Mouse (Mus musculus): ENCODE measurements at regions not wholly inside any gene's neighbourhood (a gene's known extent, or its start where the extent isn't known, plus 50 kb on each side); places are given as distances from the start of the nearest gene placed in this dataset.

DNA sequence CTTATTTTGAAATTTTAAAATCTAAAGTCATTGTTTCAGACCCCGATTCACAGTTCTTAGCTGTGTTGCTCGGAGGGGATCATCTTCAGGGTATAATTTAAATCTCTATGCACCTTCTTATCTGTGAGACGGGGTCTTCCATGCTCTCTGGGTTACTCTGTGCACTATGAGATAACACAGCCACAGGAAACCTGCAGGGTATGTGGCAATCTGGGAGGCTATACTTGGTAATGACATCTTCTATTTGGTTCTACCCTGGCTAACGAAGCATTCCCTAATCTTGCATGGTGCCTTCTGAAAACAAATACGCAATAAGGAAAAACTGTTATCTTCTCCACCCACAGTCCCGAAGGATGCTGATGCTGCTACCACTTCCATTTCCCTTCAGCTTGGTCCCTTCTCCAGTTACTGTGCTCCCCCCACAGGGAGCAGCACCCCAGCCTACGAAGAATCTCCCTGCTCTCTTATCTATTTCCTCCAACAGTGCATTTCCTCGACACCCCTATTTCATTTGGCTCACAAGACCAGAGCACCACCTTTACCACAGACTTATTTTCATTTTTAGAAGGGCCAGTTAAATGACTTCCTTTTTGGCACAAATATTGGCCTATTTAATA, 378.2 kb downstream of the Gm9195 start:
- WGBS: 61% methylated on average over 8 of the region's 8 CpGs
- no peak overlapping the region for H3K27ac ChIP-seq (replicated peaks; ENCODE audit: insufficient read depth, low read depth, low read length)
- H3K27me3 ChIP-seq (ENCODE audit: control insufficient read depth, insufficient read depth, low read length): no peaks in the 10 kb centered on the region
- no peak for DNase-seq (ENCODE audit: extremely low read depth, low read depth, low spot score)
- H3K4me3 ChIP-seq (ENCODE audit: insufficient read depth, low read depth, low read length): no peak overlapping the region
- TF ChIP-seq CTCF (IDR thresholded peaks at IDR 0.05; ENCODE audit: low read depth, low read length) (no peak), POLR2A (IDR thresholded peaks at IDR 0.05; ENCODE audit: extremely low read depth, insufficient read depth, low read length) (no peak)
- H3K36me3 ChIP-seq (ENCODE audit: control insufficient read depth, insufficient read depth, low read length): no peaks in the 10 kb centered on the region
- no peak overlapping the region for H3K9ac ChIP-seq (ENCODE audit: low read depth, low read length)
- H3K79me2 ChIP-seq (ENCODE audit: control insufficient read depth, insufficient read depth, low read length): no peaks in the 10 kb centered on the region
- no peaks in the 10 kb centered on the region for H3K4me1 ChIP-seq (ENCODE audit: control insufficient read depth, insufficient read depth, low read length)

DNA sequence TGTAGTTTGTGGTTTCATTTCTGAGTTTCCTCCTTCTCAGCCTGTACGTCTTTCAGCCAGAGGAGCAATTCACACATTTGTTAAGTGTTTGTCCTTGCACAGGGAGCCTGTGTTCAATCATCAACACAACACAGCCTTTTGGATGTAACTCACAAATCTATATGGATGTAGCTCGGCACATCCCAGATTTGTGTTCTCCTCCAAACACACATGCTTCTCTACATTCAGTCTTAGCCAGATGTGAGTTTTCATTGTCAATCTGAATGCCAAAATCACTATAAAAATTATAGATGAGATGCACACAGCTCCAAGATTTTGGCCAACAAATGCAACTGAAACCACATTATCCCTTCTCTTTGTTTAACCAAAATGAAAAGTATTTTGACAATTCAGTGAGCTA, 380.9 kb downstream of the Gm9195 start:
- TF ChIP-seq POLR2A (IDR thresholded peaks at IDR 0.05; ENCODE audit: extremely low read depth, insufficient read depth, low read length) (no peak), CTCF (IDR thresholded peaks at IDR 0.05; ENCODE audit: low read depth, low read length) (no peak)
- Histone ChIP-seq H3K27me3 (ENCODE audit: control insufficient read depth, insufficient read depth, low read length) (no peaks in the 10 kb centered on the region), H3K4me3 (ENCODE audit: insufficient read depth, low read depth, low read length) (no peak overlapping the region), H3K36me3 (ENCODE audit: control insufficient read depth, insufficient read depth, low read length) (no peaks in the 10 kb centered on the region), H3K27ac (replicated peaks; ENCODE audit: insufficient read depth, low read depth, low read length) (no peak overlapping the region), H3K4me1 (ENCODE audit: control insufficient read depth, insufficient read depth, low read length) (no peaks in the 10 kb centered on the region), H3K79me2 (ENCODE audit: control insufficient read depth, insufficient read depth, low read length) (no peaks in the 10 kb centered on the region), H3K9ac (ENCODE audit: low read depth, low read length) (no peak overlapping the region)
- 74% methylated on average over 2 of the region's 2 CpGs for WGBS
- no peak for DNase-seq (ENCODE audit: extremely low read depth, low read depth, low spot score)

DNA sequence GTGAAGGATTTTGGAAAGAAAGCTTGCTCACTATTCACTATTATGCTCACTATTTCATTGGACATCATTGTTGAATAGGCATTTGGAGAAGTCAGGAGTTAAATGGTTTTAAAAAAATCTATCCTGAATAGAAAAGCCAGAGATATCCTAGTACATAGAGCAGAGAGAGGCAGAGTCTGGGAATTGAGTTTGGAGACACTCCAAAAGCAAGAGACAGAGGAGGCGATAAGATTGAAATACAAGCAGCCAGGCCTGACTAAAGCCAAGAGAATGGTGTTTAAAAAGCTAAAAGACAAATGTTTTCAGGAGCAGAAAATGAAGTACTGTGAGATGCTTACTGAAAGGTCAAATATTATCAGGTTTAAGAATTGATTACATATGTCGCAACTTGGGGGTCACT, 400.1 kb downstream of the Gm9195 start:
- H3K4me3 ChIP-seq (ENCODE audit: insufficient read depth, low read depth, low read length): no peak overlapping the region

DNA sequence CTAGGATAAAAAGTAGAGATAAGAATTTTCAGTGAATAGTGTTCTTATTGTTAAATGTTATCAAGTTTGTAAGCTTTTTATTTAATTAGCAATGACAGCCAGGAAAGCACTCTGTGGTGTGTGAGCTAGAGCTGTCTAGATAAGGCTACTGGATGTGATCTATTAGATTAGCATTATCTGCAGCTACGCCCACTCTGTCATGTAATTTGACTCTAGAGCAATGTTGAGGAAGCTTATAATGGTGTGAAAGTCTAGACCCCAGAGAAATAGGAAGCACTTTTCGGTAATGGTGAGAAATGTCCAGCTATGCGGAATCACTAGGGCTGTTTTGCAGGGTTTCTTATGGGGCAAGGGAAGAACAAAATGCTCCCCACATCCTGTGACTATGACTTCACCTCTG, 410.2 kb downstream of the Gm9195 start:
- whole genome bisulfite sequencing: 49% methylated on average over 3 of the region's 3 CpGs
- no peak overlapping the region for H3K9ac ChIP-seq (ENCODE audit: low read depth, low read length)
- DNase-seq (ENCODE audit: extremely low read depth, low read depth, low spot score): no peak
- H3K4me3 ChIP-seq (ENCODE audit: insufficient read depth, low read depth, low read length): no peak overlapping the region
- H3K4me1 ChIP-seq (ENCODE audit: control insufficient read depth, insufficient read depth, low read length): no peaks in the 10 kb centered on the region
- TF ChIP-seq POLR2A (IDR thresholded peaks at IDR 0.05; ENCODE audit: extremely low read depth, insufficient read depth, low read length) (no peak), CTCF (IDR thresholded peaks at IDR 0.05; ENCODE audit: low read depth, low read length) (no peak)
- H3K36me3 ChIP-seq (ENCODE audit: control insufficient read depth, insufficient read depth, low read length): no peaks in the 10 kb centered on the region
- no peaks in the 10 kb centered on the region for H3K79me2 ChIP-seq (ENCODE audit: control insufficient read depth, insufficient read depth, low read length)
- no peaks in the 10 kb centered on the region for H3K27me3 ChIP-seq (ENCODE audit: control insufficient read depth, insufficient read depth, low read length)
- H3K27ac ChIP-seq (replicated peaks; ENCODE audit: insufficient read depth, low read depth, low read length): no peak overlapping the region

More for the DNA sequence above, 400.1 kb downstream of the Gm9195 start:
- TF ChIP-seq POLR2A (IDR thresholded peaks at IDR 0.05; ENCODE audit: extremely low read depth, insufficient read depth, low read length) (no peak), CTCF (IDR thresholded peaks at IDR 0.05; ENCODE audit: low read depth, low read length) (no peak)
- WGBS: 77% methylated on average over 2 of the region's 2 CpGs
- no peaks in the 10 kb centered on the region for H3K79me2 ChIP-seq (ENCODE audit: control insufficient read depth, insufficient read depth, low read length)
- H3K27ac ChIP-seq (replicated peaks; ENCODE audit: insufficient read depth, low read depth, low read length): no peak overlapping the region
- H3K4me1 ChIP-seq (ENCODE audit: control insufficient read depth, insufficient read depth, low read length): no peaks in the 10 kb centered on the region
- DNase-seq (ENCODE audit: extremely low read depth, low read depth, low spot score): no peak
- no peaks in the 10 kb centered on the region for H3K36me3 ChIP-seq (ENCODE audit: control insufficient read depth, insufficient read depth, low read length)
- H3K27me3 ChIP-seq (ENCODE audit: control insufficient read depth, insufficient read depth, low read length): no peaks in the 10 kb centered on the region
- H3K9ac ChIP-seq (ENCODE audit: low read depth, low read length): no peak overlapping the region

DNA sequence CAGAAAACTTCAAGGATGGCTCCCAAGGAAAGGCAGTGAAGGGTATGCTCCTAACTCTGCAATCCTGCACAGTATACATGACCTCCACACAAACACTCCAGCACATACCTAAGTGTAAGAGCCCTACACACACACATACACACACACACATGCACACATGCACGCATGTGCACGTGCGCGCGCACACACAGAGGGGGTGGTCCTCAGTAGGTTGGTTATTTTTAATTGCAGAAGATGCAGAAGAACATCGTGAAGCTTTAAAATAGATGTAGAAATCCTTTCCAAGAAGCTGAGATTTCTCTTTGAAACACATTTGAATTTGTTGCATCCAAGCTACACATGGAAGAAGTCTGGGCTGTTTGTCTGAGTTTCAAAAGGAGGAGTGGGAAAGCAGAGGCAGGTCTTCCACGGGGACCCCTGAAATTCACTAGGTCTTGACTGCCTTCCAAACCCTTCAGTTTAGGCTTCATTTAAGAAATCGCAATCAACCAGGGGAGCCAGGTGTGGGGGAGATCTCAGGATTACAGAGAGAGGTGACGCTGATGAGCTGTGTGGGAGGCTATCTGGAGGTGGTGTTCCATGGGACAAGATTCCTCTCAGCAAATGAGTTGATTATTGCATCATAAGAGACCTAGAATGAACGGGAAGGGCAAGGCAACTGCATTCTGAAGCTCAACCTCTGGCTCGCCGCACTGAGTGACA, 427.4 kb downstream of the Gm9195 start:
- no peaks in the 10 kb centered on the region for H3K27me3 ChIP-seq (ENCODE audit: control insufficient read depth, insufficient read depth, low read length)
- DNase-seq (ENCODE audit: extremely low read depth, low read depth, low spot score): no peak
- no peak overlapping the region for H3K27ac ChIP-seq (replicated peaks; ENCODE audit: insufficient read depth, low read depth, low read length)
- no peaks in the 10 kb centered on the region for H3K79me2 ChIP-seq (ENCODE audit: control insufficient read depth, insufficient read depth, low read length)
- no peak overlapping the region for H3K4me3 ChIP-seq (ENCODE audit: insufficient read depth, low read depth, low read length)
- no peak for TF ChIP-seq CTCF (IDR thresholded peaks at IDR 0.05; ENCODE audit: low read depth, low read length)
- H3K36me3 ChIP-seq (ENCODE audit: control insufficient read depth, insufficient read depth, low read length): no peaks in the 10 kb centered on the region
- H3K9ac ChIP-seq (ENCODE audit: low read depth, low read length): no peak overlapping the region
- WGBS: 85% methylated on average over 12 of the region's 12 CpGs
- H3K4me1 ChIP-seq (ENCODE audit: control insufficient read depth, insufficient read depth, low read length): no peaks in the 10 kb centered on the region

DNA sequence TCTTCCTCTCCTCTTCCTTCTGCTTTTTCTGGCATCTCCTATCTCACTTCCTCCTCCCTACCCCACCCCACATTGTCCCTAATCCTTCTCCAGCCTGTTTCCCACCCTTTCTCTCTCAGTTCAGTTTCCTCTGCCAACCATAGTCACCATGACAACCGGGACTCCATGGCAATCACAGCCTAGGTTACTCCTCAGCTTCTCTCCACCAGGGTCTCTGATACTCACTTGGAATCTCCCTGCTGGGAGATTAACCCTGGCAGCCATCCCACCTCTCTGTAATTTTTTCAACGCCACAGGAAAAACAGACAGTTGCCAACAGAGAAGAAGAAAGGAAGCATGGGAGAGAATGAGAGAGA, 448.8 kb downstream of the Gm9195 start:
- Histone ChIP-seq H3K36me3 (ENCODE audit: control insufficient read depth, insufficient read depth, low read length) (no peaks in the 10 kb centered on the region), H3K4me3 (ENCODE audit: insufficient read depth, low read depth, low read length) (no peak overlapping the region), H3K27ac (replicated peaks; ENCODE audit: insufficient read depth, low read depth, low read length) (no peak overlapping the region), H3K79me2 (ENCODE audit: control insufficient read depth, insufficient read depth, low read length) (no peaks in the 10 kb centered on the region), H3K4me1 (ENCODE audit: control insufficient read depth, insufficient read depth, low read length) (no peaks in the 10 kb centered on the region), H3K9ac (ENCODE audit: low read depth, low read length) (no peak overlapping the region), H3K27me3 (ENCODE audit: control insufficient read depth, insufficient read depth, low read length) (no peaks in the 10 kb centered on the region)
- no peak for DNase-seq (ENCODE audit: extremely low read depth, low read depth, low spot score)
- TF ChIP-seq POLR2A (IDR thresholded peaks at IDR 0.05; ENCODE audit: extremely low read depth, insufficient read depth, low read length): no peak
- no peak for TF ChIP-seq CTCF (IDR thresholded peaks at IDR 0.05; ENCODE audit: low read depth, low read length)
- WGBS: 48% methylated on average over 2 of the region's 2 CpGs

Measured in liver, adult 2 months (tissue).